Mouse (Mus musculus): ENCODE measurements around the gene Fbxw10. TPM values are rescaled to one million over a fixed set of nuclear protein-coding genes. Genes with fewer than 3 reads are reported as not detected.

The Fbxw10 gene
- total RNA-seq, 2 experiments from 2014 or later: 0.53 to 0.64 TPM

- DNase-seq (ENCODE audit: low spot score in 2 of 2): no peak
- intact Hi-C loops (cut with DNase I): no loop called here
These were observed 38.5 kb downstream of the Fbxw10 start for GRCm38 (mm10) chr11:62885323-62885722.

- intact Hi-C loops (cut with DNase I): no loop called here
- DNase-seq (ENCODE audit: low spot score in 2 of 2): no peak
These were observed 43.9 kb downstream of the Fbxw10 start for GRCm38 (mm10) chr11:62890796-62891195.

GRCm38 (mm10) chr11:62891763-62892162 lies 44.9 kb downstream of the Fbxw10 start:
- no peak for DNase-seq (ENCODE audit: low spot score in 2 of 2)
- intact Hi-C loops (cut with DNase I): no loop called here

- peak; percentile 92 to 94 for DNase-seq (ENCODE audit: low spot score in 2 of 2)
- intact Hi-C loops (cut with DNase I): loop anchor here (5.0 kb wide), 2 partner anchors 235 to 265 kb away; no protein-coding TSS in a partner anchor
These were observed 54.9 kb downstream of the Fbxw10 start for GRCm38 (mm10) chr11:62901699-62902323.

GRCm38 (mm10) chr11:62903871-62904495 lies 57.1 kb downstream of the Fbxw10 start:
- intact Hi-C loops (cut with DNase I): loop anchor here (5.0 kb wide), 2 partner anchors 233 to 263 kb away; no protein-coding TSS in a partner anchor
- DNase-seq (ENCODE audit: low spot score in 2 of 2): no peak

GRCm38 (mm10) chr11:62909720-62910306 lies 62.9 kb downstream of the Fbxw10 start:
- DNase-seq (ENCODE audit: low spot score in 2 of 2): no peak
- intact Hi-C loops (cut with DNase I): no loop called here

- intact Hi-C loops (cut with DNase I): no loop called here
- peak; percentile 12 to 70 for DNase-seq (ENCODE audit: low spot score in 2 of 2)
These were observed 64.5 kb downstream of the Fbxw10 start for GRCm38 (mm10) chr11:62911362-62911761.

- intact Hi-C loops (cut with DNase I): no loop called here
- DNase-seq (ENCODE audit: low spot score in 2 of 2): no peak
These were observed 66.3 kb downstream of the Fbxw10 start for GRCm38 (mm10) chr11:62913141-62913540.

- no peak for DNase-seq (ENCODE audit: low spot score in 2 of 2)
- intact Hi-C loops (cut with DNase I): no loop called here
These were observed 67.7 kb downstream of the Fbxw10 start for GRCm38 (mm10) chr11:62914532-62914931.

- intact Hi-C loops (cut with DNase I): no loop called here
- DNase-seq (ENCODE audit: low spot score in 2 of 2): no peak
These were observed 68.6 kb downstream of the Fbxw10 start for GRCm38 (mm10) chr11:62915486-62915885.

GRCm38 (mm10) chr11:62916765-62917164 lies 69.9 kb downstream of the Fbxw10 start:
- no peak for DNase-seq (ENCODE audit: low spot score in 2 of 2)
- intact Hi-C loops (cut with DNase I): no loop called here

GRCm38 (mm10) chr11:62919946-62920742 lies 73.3 kb downstream of the Fbxw10 start:
- intact Hi-C loops (cut with DNase I): loop anchor here (5.0 kb wide), 1 partner anchor 82 kb away; no protein-coding TSS in a partner anchor
- no peak for DNase-seq (ENCODE audit: low spot score in 2 of 2)

- intact Hi-C loops (cut with DNase I): loop anchor here (1.0 to 5.0 kb wide), 2 partner anchors 82 to 215 kb away; no protein-coding TSS in a partner anchor
- no peak for DNase-seq (ENCODE audit: low spot score in 2 of 2)
These were observed 73.8 kb downstream of the Fbxw10 start for GRCm38 (mm10) chr11:62920743-62921050.

GRCm38 (mm10) chr11:62921052-62921977 lies 74.4 kb downstream of the Fbxw10 start:
- peak; percentile 95 to 96 for DNase-seq (ENCODE audit: low spot score in 2 of 2)

GRCm38 (mm10) chr11:62924091-62924761 lies 77.4 kb downstream of the Fbxw10 start:
- intact Hi-C loops (cut with DNase I): loop anchor here (5.0 kb wide), 1 partner anchor 78 kb away; no protein-coding TSS in a partner anchor
- no peak for DNase-seq (ENCODE audit: low spot score in 2 of 2)

More at GRCm38 (mm10) chr11:62921052-62921977, 74.4 kb downstream of the Fbxw10 start:
- intact Hi-C loops (cut with DNase I): loop anchor here (1.0 to 5.0 kb wide), 2 partner anchors 81 to 214 kb away; no protein-coding TSS in a partner anchor

Measured in left cerebral cortex, postnatal 14 days (tissue).